Mouse (Mus musculus) layer of hippocampus, postnatal 36 days (tissue): ENCODE data around the gene Chml. TPM values are rescaled to one million over a fixed set of nuclear protein-coding genes. Genes with fewer than 3 reads are reported as not detected.

ENCODE experiments used
- DNase-seq, 2 experiments: peaks; one replicate each; pipeline ENCODE4 v3.0.0; 2022
- total RNA-seq, 2 experiments: library from RNA; stranded (reverse); gene quantifications; 2 replicates each; pipeline ENCODE4 v1.2.3; 2021

The Chml gene
- 1 to 10 TPM; 3.0 to 5.1 TPM for total RNA-seq

- DNase-seq: peak; percentile 95 to 96
These were observed at the start of gene Chml, which contains the start of gene Opn3 for GRCm38 (mm10) chr1:175692246-175692996. Gene Chml, minus strand, starts transcription at chr1:175692901. Gene Opn3, minus strand, starts transcription at chr1:175692776.

- no peak for DNase-seq
These were observed 33.1 kb upstream of the Chml start for GRCm38 (mm10) chr1:175725771-175726170.

GRCm38 (mm10) chr1:175716832-175717231 is 24.1 kb upstream of the Chml start:
- no peak for DNase-seq

GRCm38 (mm10) chr1:175712338-175712909 is 19.7 kb upstream of the Chml start:
- no peak for DNase-seq

GRCm38 (mm10) chr1:175708013-175708412 is 15.3 kb upstream of the Chml start:
- DNase-seq: no peak

GRCm38 (mm10) chr1:175707599-175707998 is 14.9 kb upstream of the Chml start:
- DNase-seq: no peak

- no peak for DNase-seq
These were observed 8.4 kb upstream of the Chml start for GRCm38 (mm10) chr1:175701145-175701544.

GRCm38 (mm10) chr1:175699796-175700195 is 7.1 kb upstream of the Chml start:
- no peak for DNase-seq

GRCm38 (mm10) chr1:175699375-175699774 is 6.7 kb upstream of the Chml start:
- no peak for DNase-seq

GRCm38 (mm10) chr1:175698293-175698692 is 5.6 kb upstream of the Chml start, which contains the start of gene Wdr64:
Gene Wdr64, plus strand, starts transcription at chr1:175698593.
- DNase-seq: no peak

GRCm38 (mm10) chr1:175693429-175693960 is 794 bp upstream of the Chml start:
- peak in 1 of 2 experiments; percentile 8 for DNase-seq

GRCm38 (mm10) chr1:175692997-175693361 is 278 bp upstream of the Chml start:
- DNase-seq: no peak

- no peak for DNase-seq
These were observed 935 bp downstream of the Chml start for GRCm38 (mm10) chr1:175691686-175692245.

- no peak for DNase-seq
These were observed 11.7 kb downstream of the Chml start for GRCm38 (mm10) chr1:175680995-175681394.

- DNase-seq: no peak
These were observed 15.2 kb downstream of the Chml start for GRCm38 (mm10) chr1:175677459-175677858.

- no peak for DNase-seq
These were observed 17.6 kb downstream of the Chml start for GRCm38 (mm10) chr1:175675116-175675515.

- DNase-seq: no peak
These were observed 19.0 kb downstream of the Chml start for GRCm38 (mm10) chr1:175673563-175674325.

- no peak for DNase-seq
These were observed 21.1 kb downstream of the Chml start for GRCm38 (mm10) chr1:175671626-175672025.

GRCm38 (mm10) chr1:175670042-175670441 is 22.7 kb downstream of the Chml start:
- peak in 1 of 2 experiments; percentile 2 for DNase-seq

- no peak for DNase-seq
These were observed 23.2 kb downstream of the Chml start for GRCm38 (mm10) chr1:175669456-175669855.

GRCm38 (mm10) chr1:175668666-175669405 is 23.9 kb downstream of the Chml start:
- DNase-seq: no peak

GRCm38 (mm10) chr1:175659900-175660299 is 32.8 kb downstream of the Chml start:
- no peak for DNase-seq
